Mouse (Mus musculus): ENCODE data around the gene Kmt2d. TPM values are rescaled to one million over a fixed set of nuclear protein-coding genes. Genes with fewer than 3 reads are reported as not detected.

Kmt2d gene
- total and polyA plus RNA-seq, 3 experiments = 4.8 to 22.7 (median 14.1) TPM

GRCm38 (mm10) chr15:98849956-98850600 is 20.9 kb downstream of the Kmt2d start:
- H3K79me2 ChIP-seq (replicated peaks; ENCODE audit: control insufficient read depth, extremely low read depth, insufficient read depth, poor library complexity, severe bottlenecking) = peaks cover 8% of the 10 kb centered on the region; the same call in 1 of the 2 replicates
- H3K9me3 ChIP-seq (replicated peaks; ENCODE audit: low read length) = no peaks in the 10 kb centered on the region
- TF ChIP-seq NELFE (IDR thresholded peaks at IDR 0.05; ENCODE audit: low read depth, low read length) = no peak
- H3K27me3 ChIP-seq (replicated peaks) = no peaks in the 10 kb centered on the region
- H3K4me2 ChIP-seq (ENCODE audit: insufficient read depth, low read depth, poor library complexity, severe bottlenecking) = no peak overlapping the region
- dilution Hi-C loops (cut with MboI; ENCODE audit: extremely low pct_ligation_motif_present, extremely low pct_unique_long_range_greater_than_20kb, low sequenced_read_pairs) (no loop called here), in situ Hi-C loops (cut with MboI; ENCODE audit: low pct_ligation_motif_present, low pct_unique_long_range_greater_than_20kb, low sequenced_read_pairs) (no loop called here)
- no peak for DNase-seq (ENCODE audit: extremely low read depth)
- no peak overlapping the region for H3K4me3 ChIP-seq (replicated peaks in 1 of 3; ENCODE audit: low read depth in 2 of 3, low read length in 2 of 3, poor library complexity in 1 of 3)
- H3K36me3 ChIP-seq (replicated peaks in 1 of 2; ENCODE audit: control insufficient read depth in 1 of 2, insufficient read depth in 1 of 2, low read length in 1 of 2) = peaks cover 96 to 100% of the 10 kb centered on the region in 2 experiments
- no peak overlapping the region for H3K9ac ChIP-seq (ENCODE audit: insufficient read depth, low read depth)
- H3K27ac ChIP-seq (ENCODE audit: insufficient read depth, low read depth) = no peak overlapping the region
- no peaks in the 10 kb centered on the region for H3K4me1 ChIP-seq (ENCODE audit: control insufficient read depth in 1 of 2, insufficient read depth in 2 of 2)

DNA sequence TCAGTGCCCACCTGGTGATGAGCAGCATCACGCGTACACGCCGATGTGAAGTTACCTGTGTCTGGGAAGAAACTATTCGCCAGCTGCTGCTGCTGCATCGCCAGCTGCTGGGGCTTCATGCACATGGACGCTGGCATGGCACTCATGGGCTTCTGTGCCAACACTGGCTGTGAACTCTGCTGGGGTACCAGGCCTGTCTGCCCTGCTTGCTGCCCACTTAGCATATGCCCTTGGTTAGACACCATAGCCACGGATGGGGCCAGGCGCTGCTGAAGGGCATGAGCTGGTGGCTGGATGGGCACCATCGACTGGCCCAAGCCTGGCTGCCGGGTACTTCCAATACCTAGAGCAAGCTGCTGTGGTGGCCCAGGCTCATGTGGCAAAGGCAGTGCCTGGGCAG is 21.8 kb downstream of the Kmt2d start:
- no peaks in the 10 kb centered on the region for H3K4me1 ChIP-seq (ENCODE audit: control insufficient read depth in 1 of 2, insufficient read depth in 2 of 2)
- no peaks in the 10 kb centered on the region for H3K27me3 ChIP-seq (replicated peaks)
- no peak overlapping the region for H3K4me2 ChIP-seq (ENCODE audit: insufficient read depth, low read depth, poor library complexity, severe bottlenecking)
- no peak for DNase-seq (ENCODE audit: extremely low read depth)
- H3K9ac ChIP-seq (ENCODE audit: insufficient read depth, low read depth) = no peak overlapping the region
- no peaks in the 10 kb centered on the region for H3K9me3 ChIP-seq (replicated peaks; ENCODE audit: low read length)
- dilution Hi-C loops (cut with MboI; ENCODE audit: extremely low pct_ligation_motif_present, extremely low pct_unique_long_range_greater_than_20kb, low sequenced_read_pairs) (no loop called here), in situ Hi-C loops (cut with MboI; ENCODE audit: low pct_ligation_motif_present, low pct_unique_long_range_greater_than_20kb, low sequenced_read_pairs) (no loop called here)
- H3K79me2 ChIP-seq (replicated peaks; ENCODE audit: control insufficient read depth, extremely low read depth, insufficient read depth, poor library complexity, severe bottlenecking) = peaks cover 8% of the 10 kb centered on the region; the same call in 1 of the 2 replicates
- peaks cover 96 to 100% of the 10 kb centered on the region in 2 experiments for H3K36me3 ChIP-seq (replicated peaks in 1 of 2; ENCODE audit: control insufficient read depth in 1 of 2, insufficient read depth in 1 of 2, low read length in 1 of 2)
- no peak overlapping the region for H3K27ac ChIP-seq (ENCODE audit: insufficient read depth, low read depth)
- no peak for TF ChIP-seq USF2 (conservative IDR thresholded peaks at IDR 0.05; ENCODE audit: low read depth, low read length)
- TF ChIP-seq USF1 (IDR thresholded peaks at IDR 0.05; ENCODE audit: low read depth, low read length) = no peak
- no peak for TF ChIP-seq RCOR1 (conservative IDR thresholded peaks at IDR 0.05; ENCODE audit: low read depth, low read length)
- no peak for TF ChIP-seq ZNF384 (IDR thresholded peaks at IDR 0.05; ENCODE audit: low read depth, low read length)
- TF ChIP-seq ZC3H11A (IDR thresholded peaks at IDR 0.05; ENCODE audit: low read depth, low read length) = no peak
- TF ChIP-seq ELF1 (IDR thresholded peaks at IDR 0.05; ENCODE audit: low read depth, low read length) = no peak
- no peak for TF ChIP-seq MYC (IDR thresholded peaks at IDR 0.05; ENCODE audit: low read depth, low read length)
- TF ChIP-seq NRF1 (IDR thresholded peaks at IDR 0.05; ENCODE audit: low read depth, low read length) = no peak
- no peak for TF ChIP-seq RAD21 (IDR thresholded peaks at IDR 0.05; ENCODE audit: low read depth, low read length)
- no peak for TF ChIP-seq ZMIZ1 (IDR thresholded peaks at IDR 0.05; ENCODE audit: low read depth, low read length)
- TF ChIP-seq CHD1 (IDR thresholded peaks at IDR 0.05; ENCODE audit: low read depth, low read length) = no peak
- TF ChIP-seq IRF4 (IDR thresholded peaks at IDR 0.05; ENCODE audit: low read depth, low read length) = no peak
- H3K4me3 ChIP-seq (replicated peaks in 1 of 3; ENCODE audit: low read depth in 2 of 3, low read length in 2 of 3, poor library complexity in 1 of 3) = no peak overlapping the region

DNA sequence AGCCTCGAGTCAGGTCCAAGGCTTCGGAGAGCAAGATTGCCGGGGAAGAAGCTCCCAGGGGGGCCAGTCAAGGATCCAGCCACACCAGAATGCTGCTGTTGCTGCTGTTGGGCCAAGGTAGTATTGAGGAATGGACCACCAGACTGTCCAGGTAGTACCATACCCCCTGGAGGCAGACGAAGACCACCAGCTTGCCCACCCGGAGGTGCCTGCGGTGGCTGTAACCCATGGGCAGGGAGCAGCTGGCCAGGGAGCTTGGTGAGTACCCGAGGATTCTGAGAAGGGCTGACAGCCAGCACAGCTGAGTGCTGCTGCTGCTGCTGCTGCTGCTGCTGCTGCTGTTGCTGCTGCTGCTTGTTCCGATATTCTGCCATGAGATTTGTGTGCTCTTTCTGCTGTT is 24.9 kb downstream of the Kmt2d start:
- Histone ChIP-seq H3K79me2 (replicated peaks; ENCODE audit: control insufficient read depth, extremely low read depth, insufficient read depth, poor library complexity, severe bottlenecking) (peaks cover 8% of the 10 kb centered on the region; the same call in 1 of the 2 replicates), H3K9ac (ENCODE audit: insufficient read depth, low read depth) (no peak overlapping the region), H3K27ac (ENCODE audit: insufficient read depth, low read depth) (no peak overlapping the region), H3K9me3 (replicated peaks; ENCODE audit: low read length) (no peaks in the 10 kb centered on the region), H3K36me3 (replicated peaks in 1 of 2; ENCODE audit: control insufficient read depth in 1 of 2, insufficient read depth in 1 of 2, low read length in 1 of 2) (peaks cover 96 to 100% of the 10 kb centered on the region in 2 experiments), H3K4me3 (replicated peaks in 1 of 3; ENCODE audit: low read depth in 2 of 3, low read length in 2 of 3, poor library complexity in 1 of 3) (no peak overlapping the region), H3K27me3 (replicated peaks) (no peaks in the 10 kb centered on the region), H3K4me1 (ENCODE audit: control insufficient read depth in 1 of 2, insufficient read depth in 2 of 2) (no peaks in the 10 kb centered on the region), H3K4me2 (ENCODE audit: insufficient read depth, low read depth, poor library complexity, severe bottlenecking) (no peak overlapping the region)
- dilution Hi-C loops (cut with MboI; ENCODE audit: extremely low pct_ligation_motif_present, extremely low pct_unique_long_range_greater_than_20kb, low sequenced_read_pairs) (no loop called here), in situ Hi-C loops (cut with MboI; ENCODE audit: low pct_ligation_motif_present, low pct_unique_long_range_greater_than_20kb, low sequenced_read_pairs) (no loop called here)
- DNase-seq (ENCODE audit: extremely low read depth) = no peak
- no peak for TF ChIP-seq MXI1 (IDR thresholded peaks at IDR 0.05; ENCODE audit: low read depth, low read length)
